Mouse (Mus musculus): ENCODE data around the gene Olfr11. TPM values are rescaled to one million over a fixed set of nuclear protein-coding genes. Genes with fewer than 3 reads are reported as not detected.

Olfr11 gene
- not detected in 2 replicates for polyA plus RNA-seq (2012; rRNA removed)
- polyA plus RNA-seq (2014; fragmentation: Nextera tagmentation; extraction: Ambion mirVana), result not detected in 2 replicates

GRCm38 (mm10) chr13:21642418-21642817 is at the start of gene Olfr11:
Gene Olfr11, minus strand, starts transcription at chr13:21642518.
- ATAC-seq (ENCODE audit: insufficient read depth), result no peak
- 68% methylated on average over 2 of the region's 2 CpGs for WGBS (ENCODE audit: insufficient replicate concordance)
- no peak within 1 kb of the TSS for H3K9ac ChIP-seq (replicated peaks)
- no peaks in the 10 kb centered on the region for H3K4me1 ChIP-seq (replicated peaks; ENCODE audit: control insufficient read depth in 2 of 2, insufficient read depth in 2 of 2, low read length in 1 of 2)
- no peak within 1 kb of the TSS for H3K4me3 ChIP-seq (ENCODE audit: insufficient read depth in 1 of 2, low read depth in 2 of 2, low read length in 2 of 2)
- H3K27me3 ChIP-seq (ENCODE audit: control insufficient read depth, insufficient read depth, low read length), result no peaks in the 10 kb centered on the region
- no peak for TF ChIP-seq CTCF (IDR thresholded peaks at IDR 0.05; ENCODE audit: low read depth)
- TF ChIP-seq EP300 (IDR thresholded peaks at IDR 0.05; ENCODE audit: low read depth), result no peak
- no peak for DNase-seq (ENCODE audit: low read depth in 3 of 3, low spot score in 3 of 3)
- no peaks in the 10 kb centered on the region for H3K36me3 ChIP-seq (replicated peaks; ENCODE audit: control insufficient read depth, insufficient read depth, low read depth)
- H3K9me3 ChIP-seq (ENCODE audit: control insufficient read depth, low read length), result no peaks in the 10 kb centered on the region
- no peak within 1 kb of the TSS for H3K27ac ChIP-seq
- no peak within 1 kb of the TSS for H3K4me2 ChIP-seq (ENCODE audit: low read depth)

- ATAC-seq (ENCODE audit: insufficient read depth) (no peak), DNase-seq (ENCODE audit: low read depth in 3 of 3, low spot score in 3 of 3) (no peak)
- 52% methylated on average over 2 of the region's 2 CpGs for WGBS (ENCODE audit: insufficient replicate concordance)
- no peak for TF ChIP-seq CTCF (IDR thresholded peaks at IDR 0.05; ENCODE audit: low read depth)
- no peak for TF ChIP-seq EP300 (IDR thresholded peaks at IDR 0.05; ENCODE audit: low read depth)
- Histone ChIP-seq H3K36me3 (replicated peaks; ENCODE audit: control insufficient read depth, insufficient read depth, low read depth) (no peaks in the 10 kb centered on the region), H3K9me3 (ENCODE audit: control insufficient read depth, low read length) (no peaks in the 10 kb centered on the region), H3K9ac (replicated peaks) (no peak within 1 kb of the TSS), H3K4me1 (replicated peaks; ENCODE audit: control insufficient read depth in 2 of 2, insufficient read depth in 2 of 2, low read length in 1 of 2) (no peaks in the 10 kb centered on the region), H3K4me2 (ENCODE audit: low read depth) (no peak within 1 kb of the TSS), H3K27me3 (ENCODE audit: control insufficient read depth, insufficient read depth, low read length) (no peaks in the 10 kb centered on the region), H3K27ac (no peak within 1 kb of the TSS), H3K4me3 (ENCODE audit: insufficient read depth in 1 of 2, low read depth in 2 of 2, low read length in 2 of 2) (no peak within 1 kb of the TSS)
These were observed 35.0 kb upstream of the Olfr11 start, which contains the start of gene Olfr1360 for GRCm38 (mm10) chr13:21677305-21677704. Gene Olfr1360, minus strand, starts transcription at chr13:21677405.

DNA sequence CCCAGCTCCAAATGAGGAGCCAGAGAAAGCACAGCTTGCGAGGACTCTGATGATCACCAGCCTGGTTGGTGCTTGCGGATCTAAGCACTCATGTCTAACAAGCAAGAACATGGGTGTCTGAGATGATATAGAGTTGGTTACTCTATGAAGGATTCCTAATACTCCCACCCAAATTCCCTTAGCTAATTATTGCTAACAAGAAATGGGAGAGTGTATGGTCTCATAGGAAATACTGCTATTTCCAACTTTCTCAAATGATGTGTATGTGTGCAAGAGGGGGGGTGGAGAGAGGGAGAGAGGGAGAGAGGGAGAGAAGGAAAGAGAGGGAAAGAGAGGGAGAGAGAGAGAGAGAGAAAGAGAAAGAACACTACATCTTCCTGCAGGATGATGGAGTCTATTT is 21.0 kb upstream of the Olfr11 start, which contains the start of gene Olfr1361:
Olfr1361 (minus strand) TSS at position 101 of the 400 bp plus-strand sequence.
- H3K4me1 ChIP-seq (replicated peaks; ENCODE audit: control insufficient read depth in 2 of 2, insufficient read depth in 2 of 2, low read length in 1 of 2), result no peaks in the 10 kb centered on the region
- TF ChIP-seq EP300 (IDR thresholded peaks at IDR 0.05; ENCODE audit: low read depth), result no peak
- TF ChIP-seq CTCF (IDR thresholded peaks at IDR 0.05; ENCODE audit: low read depth), result no peak
- WGBS (ENCODE audit: insufficient replicate concordance), result 57% methylated on average over 2 of the region's 2 CpGs
- no peaks in the 10 kb centered on the region for H3K36me3 ChIP-seq (replicated peaks; ENCODE audit: control insufficient read depth, insufficient read depth, low read depth)
- H3K27me3 ChIP-seq (ENCODE audit: control insufficient read depth, insufficient read depth, low read length), result no peaks in the 10 kb centered on the region
- no peak within 1 kb of the TSS for H3K4me3 ChIP-seq (ENCODE audit: insufficient read depth in 1 of 2, low read depth in 2 of 2, low read length in 2 of 2)
- DNase-seq (ENCODE audit: low read depth in 3 of 3, low spot score in 3 of 3) (no peak), ATAC-seq (ENCODE audit: insufficient read depth) (no peak)
- H3K9me3 ChIP-seq (ENCODE audit: control insufficient read depth, low read length), result no peaks in the 10 kb centered on the region
- H3K9ac ChIP-seq (replicated peaks), result no peak within 1 kb of the TSS
- no peak within 1 kb of the TSS for H3K27ac ChIP-seq
- H3K4me2 ChIP-seq (ENCODE audit: low read depth), result no peak within 1 kb of the TSS

GRCm38 (mm10) chr13:21613922-21614321 is 28.4 kb downstream of the Olfr11 start, which contains the start of gene Olfr1362:
Gene Olfr1362, minus strand, starts transcription at chr13:21614022.
- no peak for ATAC-seq (ENCODE audit: insufficient read depth)
- Histone ChIP-seq H3K4me2 (ENCODE audit: low read depth) (no peak within 1 kb of the TSS), H3K36me3 (replicated peaks; ENCODE audit: control insufficient read depth, insufficient read depth, low read depth) (no peaks in the 10 kb centered on the region), H3K27me3 (ENCODE audit: control insufficient read depth, insufficient read depth, low read length) (no peaks in the 10 kb centered on the region), H3K4me3 (ENCODE audit: insufficient read depth in 1 of 2, low read depth in 2 of 2, low read length in 2 of 2) (no peak within 1 kb of the TSS), H3K9ac (replicated peaks) (no peak within 1 kb of the TSS), H3K27ac (no peak within 1 kb of the TSS), H3K4me1 (replicated peaks; ENCODE audit: control insufficient read depth in 2 of 2, insufficient read depth in 2 of 2, low read length in 1 of 2) (no peaks in the 10 kb centered on the region), H3K9me3 (ENCODE audit: control insufficient read depth, low read length) (no peaks in the 10 kb centered on the region)
- no peak for TF ChIP-seq EP300 (IDR thresholded peaks at IDR 0.05; ENCODE audit: low read depth)
- TF ChIP-seq CTCF (IDR thresholded peaks at IDR 0.05; ENCODE audit: low read depth), result no peak
- DNase-seq (ENCODE audit: low read depth in 3 of 3, low spot score in 3 of 3), result no peak

- H3K36me3 ChIP-seq (replicated peaks; ENCODE audit: control insufficient read depth, insufficient read depth, low read depth), result no peaks in the 10 kb centered on the region
- no peak for TF ChIP-seq CTCF (IDR thresholded peaks at IDR 0.05; ENCODE audit: low read depth)
- TF ChIP-seq EP300 (IDR thresholded peaks at IDR 0.05; ENCODE audit: low read depth), result no peak
- no peaks in the 10 kb centered on the region for H3K9me3 ChIP-seq (ENCODE audit: control insufficient read depth, low read length)
- no peak for DNase-seq (ENCODE audit: low read depth in 3 of 3, low spot score in 3 of 3)
- no peak overlapping the region for H3K27ac ChIP-seq
- no peaks in the 10 kb centered on the region for H3K27me3 ChIP-seq (ENCODE audit: control insufficient read depth, insufficient read depth, low read length)
- H3K9ac ChIP-seq (replicated peaks), result no peak overlapping the region
- 22% methylated on average over 2 of the region's 2 CpGs for WGBS (ENCODE audit: insufficient replicate concordance)
- H3K4me3 ChIP-seq (ENCODE audit: insufficient read depth in 1 of 2, low read depth in 2 of 2, low read length in 2 of 2), result no peak overlapping the region
- no peak overlapping the region for H3K4me2 ChIP-seq (ENCODE audit: low read depth)
- H3K4me1 ChIP-seq (replicated peaks; ENCODE audit: control insufficient read depth in 2 of 2, insufficient read depth in 2 of 2, low read length in 1 of 2), result no peaks in the 10 kb centered on the region
- no peak for ATAC-seq (ENCODE audit: insufficient read depth)
These were observed 50.7 kb downstream of the Olfr11 start for GRCm38 (mm10) chr13:21591618-21592017.

Other genes with a start within 250 kb of the Olfr11 start
Only the 30 nearest of the 34 such genes appear.
- 7.0 and 9.5 TPM in 2 replicates for gene Zscan26, start 188.8 kb downstream of the Olfr11 start, polyA plus RNA-seq (2012; rRNA removed)
- 4.2 and 4.6 TPM in 2 replicates for gene Zscan26, start 188.8 kb downstream of the Olfr11 start, polyA plus RNA-seq (2014; fragmentation: Nextera tagmentation; extraction: Ambion mirVana)
- gene Nkapl, start 174.0 kb downstream of the Olfr11 start, polyA plus RNA-seq (2012; rRNA removed), result 0.19 and 0.25 TPM in 2 replicates
- gene Nkapl, start 174.0 kb downstream of the Olfr11 start, polyA plus RNA-seq (2014; fragmentation: Nextera tagmentation; extraction: Ambion mirVana), result 0.40 and 0.65 TPM in 2 replicates
- gene Zkscan4, start 163.6 kb downstream of the Olfr11 start, polyA plus RNA-seq (2012; rRNA removed), result 0.16 and 0.21 TPM in 2 replicates
- 0.19 and 0.30 TPM in 2 replicates for gene Zkscan4, start 163.6 kb downstream of the Olfr11 start, polyA plus RNA-seq (2014; fragmentation: Nextera tagmentation; extraction: Ambion mirVana)
- gene Gm10065, start 163.1 kb downstream of the Olfr11 start, polyA plus RNA-seq (2012; rRNA removed), result not detected in 2 replicates
- gene Gm10065, start 163.1 kb downstream of the Olfr11 start, polyA plus RNA-seq (2014; fragmentation: Nextera tagmentation; extraction: Ambion mirVana), result not detected in 2 replicates
- gene AK157302, start 147.3 kb downstream of the Olfr11 start, polyA plus RNA-seq (2012; rRNA removed), result 0.15 and 0.66 TPM in 2 replicates
- gene AK157302, start 147.3 kb downstream of the Olfr11 start, polyA plus RNA-seq (2014; fragmentation: Nextera tagmentation; extraction: Ambion mirVana), result 0.94 and 1.1 TPM in 2 replicates
- 5.7 and 26.8 TPM in 2 replicates for gene Gm11273, start 141.1 kb downstream of the Olfr11 start, polyA plus RNA-seq (2012; rRNA removed)
- 5.5 and 6.9 TPM in 2 replicates for gene Gm11273, start 141.1 kb downstream of the Olfr11 start, polyA plus RNA-seq (2014; fragmentation: Nextera tagmentation; extraction: Ambion mirVana)
- gene Zkscan8, start 111.4 kb downstream of the Olfr11 start, polyA plus RNA-seq (2012; rRNA removed), result 2.0 and 2.1 TPM in 2 replicates
- 1.4 and 1.9 TPM in 2 replicates for gene Zkscan8, start 111.4 kb downstream of the Olfr11 start, polyA plus RNA-seq (2014; fragmentation: Nextera tagmentation; extraction: Ambion mirVana)
- not detected in 2 replicates for gene Olfr1366, start 99.7 kb downstream of the Olfr11 start, polyA plus RNA-seq (2012; rRNA removed)
- not detected in 2 replicates for gene Olfr1366, start 99.7 kb downstream of the Olfr11 start, polyA plus RNA-seq (2014; fragmentation: Nextera tagmentation; extraction: Ambion mirVana)
- not detected in 2 replicates for gene Olfr1535, start 82.6 kb downstream of the Olfr11 start, polyA plus RNA-seq (2012; rRNA removed)
- not detected in 2 replicates for gene Olfr1535, start 82.6 kb downstream of the Olfr11 start, polyA plus RNA-seq (2014; fragmentation: Nextera tagmentation; extraction: Ambion mirVana)
- not detected in 2 replicates for gene Olfr1364, start 60.8 kb downstream of the Olfr11 start, polyA plus RNA-seq (2012; rRNA removed)
- not detected in 2 replicates for gene Olfr1364, start 60.8 kb downstream of the Olfr11 start, polyA plus RNA-seq (2014; fragmentation: Nextera tagmentation; extraction: Ambion mirVana)
- not detected in 2 replicates for gene Olfr1362, start 28.5 kb downstream of the Olfr11 start, polyA plus RNA-seq (2012; rRNA removed)
- not detected in 2 replicates for gene Olfr1362, start 28.5 kb downstream of the Olfr11 start, polyA plus RNA-seq (2014; fragmentation: Nextera tagmentation; extraction: Ambion mirVana)
- not detected in 2 replicates for gene Olfr1361, start 20.9 kb upstream of the Olfr11 start, polyA plus RNA-seq (2012; rRNA removed)
- not detected in 2 replicates for gene Olfr1361, start 20.9 kb upstream of the Olfr11 start, polyA plus RNA-seq (2014; fragmentation: Nextera tagmentation; extraction: Ambion mirVana)
- gene Olfr1360, start 34.9 kb upstream of the Olfr11 start, polyA plus RNA-seq (2012; rRNA removed), result not detected in 2 replicates
- not detected in 2 replicates for gene Olfr1360, start 34.9 kb upstream of the Olfr11 start, polyA plus RNA-seq (2014; fragmentation: Nextera tagmentation; extraction: Ambion mirVana)
- not detected in 2 replicates for gene Olfr1359, start 55.6 kb upstream of the Olfr11 start, polyA plus RNA-seq (2012; rRNA removed)
- gene Olfr1359, start 55.6 kb upstream of the Olfr11 start, polyA plus RNA-seq (2014; fragmentation: Nextera tagmentation; extraction: Ambion mirVana), result not detected in 2 replicates
- 16.0 and 24.7 TPM in 2 replicates for gene Hist1h2bl, start 73.6 kb upstream of the Olfr11 start, polyA plus RNA-seq (2012; rRNA removed)
- 2.2 and 4.8 TPM in 2 replicates for gene Hist1h2bl, start 73.6 kb upstream of the Olfr11 start, polyA plus RNA-seq (2014; fragmentation: Nextera tagmentation; extraction: Ambion mirVana)
- 6.9 and 22.2 TPM in 2 replicates for gene Hist1h2ai, start 73.9 kb upstream of the Olfr11 start, polyA plus RNA-seq (2012; rRNA removed)
- gene Hist1h2ai, start 73.9 kb upstream of the Olfr11 start, polyA plus RNA-seq (2014; fragmentation: Nextera tagmentation; extraction: Ambion mirVana), result 15.0 and 22.5 TPM in 2 replicates
- gene Hist1h3h, start 75.1 kb upstream of the Olfr11 start, polyA plus RNA-seq (2012; rRNA removed), result 31.3 and 51.5 TPM in 2 replicates
- gene Hist1h3h, start 75.1 kb upstream of the Olfr11 start, polyA plus RNA-seq (2014; fragmentation: Nextera tagmentation; extraction: Ambion mirVana), result 4.7 and 7.9 TPM in 2 replicates
- 18.2 and 36.3 TPM in 2 replicates for gene Hist1h2bm, start 79.5 kb upstream of the Olfr11 start, polyA plus RNA-seq (2012; rRNA removed)
- 4.0 and 5.0 TPM in 2 replicates for gene Hist1h2bm, start 79.5 kb upstream of the Olfr11 start, polyA plus RNA-seq (2014; fragmentation: Nextera tagmentation; extraction: Ambion mirVana)
- 24.0 and 29.5 TPM in 2 replicates for gene Hist1h4j, start 92.5 kb upstream of the Olfr11 start, polyA plus RNA-seq (2012; rRNA removed)
- gene Hist1h4j, start 92.5 kb upstream of the Olfr11 start, polyA plus RNA-seq (2014; fragmentation: Nextera tagmentation; extraction: Ambion mirVana), result 0.52 and 1.1 TPM in 2 replicates
- 16.2 and 32.8 TPM in 2 replicates for gene Hist1h4k, start 108.0 kb upstream of the Olfr11 start, polyA plus RNA-seq (2012; rRNA removed)
- 2.7 and 5.5 TPM in 2 replicates for gene Hist1h4k, start 108.0 kb upstream of the Olfr11 start, polyA plus RNA-seq (2014; fragmentation: Nextera tagmentation; extraction: Ambion mirVana)
- 61.7 and 194 TPM in 2 replicates for gene Hist1h2ak, start 111.3 kb upstream of the Olfr11 start, polyA plus RNA-seq (2012; rRNA removed)
- gene Hist1h2ak, start 111.3 kb upstream of the Olfr11 start, polyA plus RNA-seq (2014; fragmentation: Nextera tagmentation; extraction: Ambion mirVana), result 11.6 and 13.2 TPM in 2 replicates
- 25.2 and 29.5 TPM in 2 replicates for gene Hist1h2bn, start 111.6 kb upstream of the Olfr11 start, polyA plus RNA-seq (2012; rRNA removed)
- 5.4 and 5.7 TPM in 2 replicates for gene Hist1h2bn, start 111.6 kb upstream of the Olfr11 start, polyA plus RNA-seq (2014; fragmentation: Nextera tagmentation; extraction: Ambion mirVana)
- 8.2 and 9.4 TPM in 2 replicates for gene Hist1h1b, start 138.1 kb upstream of the Olfr11 start, polyA plus RNA-seq (2012; rRNA removed)
- gene Hist1h1b, start 138.1 kb upstream of the Olfr11 start, polyA plus RNA-seq (2014; fragmentation: Nextera tagmentation; extraction: Ambion mirVana), result 19.7 and 20.6 TPM in 2 replicates
- 37.6 and 93.8 TPM in 2 replicates for gene Hist1h3i, start 140.9 kb upstream of the Olfr11 start, polyA plus RNA-seq (2012; rRNA removed)
- gene Hist1h3i, start 140.9 kb upstream of the Olfr11 start, polyA plus RNA-seq (2014; fragmentation: Nextera tagmentation; extraction: Ambion mirVana), result 299 and 331 TPM in 2 replicates
- 10.9 and 22.9 TPM in 2 replicates for gene Hist1h2an, start 144.7 kb upstream of the Olfr11 start, polyA plus RNA-seq (2012; rRNA removed)
- 12.7 and 14.7 TPM in 2 replicates for gene Hist1h2an, start 144.7 kb upstream of the Olfr11 start, polyA plus RNA-seq (2014; fragmentation: Nextera tagmentation; extraction: Ambion mirVana)
- gene Hist1h2bp, start 144.9 kb upstream of the Olfr11 start, polyA plus RNA-seq (2012; rRNA removed), result 2.6 and 4.2 TPM in 2 replicates
- 3.0 and 4.1 TPM in 2 replicates for gene Hist1h2bp, start 144.9 kb upstream of the Olfr11 start, polyA plus RNA-seq (2014; fragmentation: Nextera tagmentation; extraction: Ambion mirVana)
- gene Hist1h2bq, start 167.7 kb upstream of the Olfr11 start, polyA plus RNA-seq (2012; rRNA removed), result 13.1 and 13.4 TPM in 2 replicates
- gene Hist1h2bq, start 167.7 kb upstream of the Olfr11 start, polyA plus RNA-seq (2014; fragmentation: Nextera tagmentation; extraction: Ambion mirVana), result 16.9 and 21.6 TPM in 2 replicates
- 0.24 TPM in 1 of 2 replicates, not detected in the other for gene Hist1h2ao, start 167.9 kb upstream of the Olfr11 start, polyA plus RNA-seq (2012; rRNA removed)
- gene Hist1h2ao, start 167.9 kb upstream of the Olfr11 start, polyA plus RNA-seq (2014; fragmentation: Nextera tagmentation; extraction: Ambion mirVana), result 3.4 TPM in 1 of 2 replicates, not detected in the other
- not detected in 2 replicates for gene Hist1h4m, start 169.2 kb upstream of the Olfr11 start, polyA plus RNA-seq (2012; rRNA removed)
- gene Hist1h4m, start 169.2 kb upstream of the Olfr11 start, polyA plus RNA-seq (2014; fragmentation: Nextera tagmentation; extraction: Ambion mirVana), result not detected in 2 replicates
- 37.4 and 50.3 TPM in 2 replicates for gene Hist1h4n, start 189.7 kb upstream of the Olfr11 start, polyA plus RNA-seq (2012; rRNA removed)
- 33.6 and 35.5 TPM in 2 replicates for gene Hist1h4n, start 189.7 kb upstream of the Olfr11 start, polyA plus RNA-seq (2014; fragmentation: Nextera tagmentation; extraction: Ambion mirVana)